Mouse (Mus musculus) testis, adult 10 weeks (tissue): ENCODE data around the gene Frs3. TPM values are rescaled to one million over a fixed set of nuclear protein-coding genes. Genes with fewer than 3 reads are reported as not detected.

Experiments used
- polyA plus RNA-seq: library from polyadenylated mRNA; stranded (reverse); fragments of 350-450 nt; fragmentation: Illumina TruSeq; extraction: RNeasy Lipid Tissue Mini Kit (QIAGEN cat#74804); gene quantifications from one replicate; pipeline ENCODE4 v1.2.3, GENCODE M21; 2014; ENCODE audit warnings: low read depth, low replicate concordance

Frs3 gene
- 2.0 TPM for polyA plus RNA-seq

DNA sequence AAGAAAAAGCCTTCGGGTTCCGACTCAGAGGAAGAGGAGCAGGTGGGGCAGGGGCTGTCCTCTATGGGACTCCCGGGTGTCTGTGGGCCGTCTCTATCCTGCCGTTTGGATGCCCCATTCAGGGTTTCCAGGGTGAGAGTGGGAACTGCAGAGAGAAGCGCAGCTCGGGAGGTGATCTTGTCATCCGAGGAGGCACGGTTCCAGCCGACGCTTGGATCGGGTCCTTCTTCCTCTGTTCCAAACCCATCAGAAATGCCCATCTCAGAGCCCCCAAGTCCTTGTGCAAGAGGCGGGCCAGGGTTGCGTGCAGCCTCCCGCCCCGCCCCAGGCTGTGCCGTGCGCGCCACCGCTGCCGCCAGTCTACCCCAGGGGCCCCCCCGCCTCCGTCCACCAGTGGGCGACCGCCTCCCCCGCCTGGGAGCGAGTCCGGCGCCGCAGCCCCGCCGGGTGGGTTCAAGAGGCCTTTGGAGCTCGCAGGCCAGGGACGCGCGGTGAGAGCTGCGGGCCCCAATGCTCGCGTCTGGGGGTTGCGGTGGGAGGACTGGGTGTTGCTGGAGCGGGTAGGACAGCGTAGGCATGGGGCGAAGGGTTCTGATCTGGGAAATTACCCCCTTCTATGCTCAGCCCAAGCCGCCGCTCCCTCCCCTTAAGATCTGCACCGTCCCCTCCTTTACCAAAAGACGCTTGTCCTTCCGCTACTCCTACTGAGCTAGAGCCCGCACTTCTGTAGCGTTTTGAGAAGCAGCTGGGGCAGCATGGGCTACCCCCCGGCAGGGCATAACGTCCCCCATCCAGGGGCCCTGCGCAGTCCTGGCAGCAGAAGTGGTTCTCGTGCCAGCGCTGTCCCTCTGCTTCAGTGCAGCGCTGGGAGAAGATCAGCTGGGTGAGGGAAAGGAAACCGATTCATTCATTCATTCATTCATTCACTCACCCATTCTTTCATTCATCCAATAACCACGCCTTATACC lies at the start of gene Frs3:
TSS of gene Frs3 (plus strand) at position 423 of the 968 bp plus-strand sequence.

GRCm38 (mm10) chr17:47688344-47688607 lies 554 bp upstream of the Frs3 start, which contains the start of gene Tomm6:
TSS of gene Tomm6 (minus strand) at chr17:47688386.

GRCm38 (mm10) chr17:47694442-47694502 lies 5.4 kb downstream of the Frs3 start, which contains the start of gene Gm21981:
TSS of gene Gm21981 (minus strand) at chr17:47694455.

GRCm38 (mm10) chr17:47694503-47695336 lies 5.9 kb downstream of the Frs3 start, which contains the start of gene Prickle4:
TSS of gene Prickle4 (minus strand) at chr17:47694736.

GRCm38 (mm10) chr17:47726566-47726965 lies 37.7 kb downstream of the Frs3 start, which contains the start of gene Pgc:
TSS of gene Pgc (plus strand) at chr17:47726842.

GRCm38 (mm10) chr17:47736856-47737255 lies 48.0 kb downstream of the Frs3 start, which contains the start of gene Tfeb:
TSS of gene Tfeb (plus strand) at chr17:47737030.

Other genes starting within 250 kb of the Frs3 start
- gene Taf8, start 186.7 kb upstream of the Frs3 start, polyA plus RNA-seq: 5.5 TPM
- gene Ccnd3, start 184.0 kb upstream of the Frs3 start, polyA plus RNA-seq: 7.7 TPM
- 3.9 TPM for gene Bysl, start 77.5 kb upstream of the Frs3 start, polyA plus RNA-seq
- 9.1 TPM for gene Med20, start 77.4 kb upstream of the Frs3 start, polyA plus RNA-seq
- 2.7 TPM for gene Gm20517, start 77.4 kb upstream of the Frs3 start, polyA plus RNA-seq
- gene Usp49, start 58.3 kb upstream of the Frs3 start, polyA plus RNA-seq: 26.1 TPM
- gene Tomm6, start 644 bp upstream of the Frs3 start, polyA plus RNA-seq: 18.7 TPM
- gene Gm21981, start 5.4 kb downstream of the Frs3 start, polyA plus RNA-seq: not detected
- not detected for gene Prickle4, start 5.7 kb downstream of the Frs3 start, polyA plus RNA-seq
- not detected for gene Pgc, start 37.8 kb downstream of the Frs3 start, polyA plus RNA-seq
- not detected for gene Tfeb, start 48.0 kb downstream of the Frs3 start, polyA plus RNA-seq
- not detected for gene Mdfi, start 145.7 kb downstream of the Frs3 start, polyA plus RNA-seq
- gene Foxp4, start 235.6 kb downstream of the Frs3 start, polyA plus RNA-seq: 0.04 TPM